Mouse (Mus musculus) cortical plate, adult 2 months (tissue): ENCODE measurements around the gene Zfp831.

Source experiments
- CTCF ChIP-seq: fragments of 200-500 bp; IDR thresholded peaks from 2 replicates; pipeline ENCODE4 v1.5.1; 2011; ENCODE audit warnings: mild to moderate bottlenecking, control low read depth, low read length; ENCODE audit not compliant: insufficient read depth; ENCODE audit errors: extremely low read depth
- POLR2A ChIP-seq: fragments of 200-500 bp; IDR thresholded peaks from 2 replicates; pipeline ENCODE4 v1.6.1; 2011; ENCODE audit warnings: mild to moderate bottlenecking, low read length, control low read depth; ENCODE audit not compliant: insufficient read depth; ENCODE audit errors: extremely low read depth

GRCm38 (mm10) chr2:174731939-174732338 is 88.6 kb downstream of the Zfp831 start:
- no peak for TF ChIP-seq CTCF
- no peak for TF ChIP-seq POLR2A
